Mouse (Mus musculus) lung, postnatal 10 days (tissue): ENCODE data around the gene Birc5.
"Not testable (repeated sequence)": the region's sequence is repeated elsewhere in the genome, so short reads cannot be mapped to it uniquely, and the experiment has no call there.

Source experiments
- DNase-seq: peaks from one replicate; pipeline ENCODE4 v3.0.0; 2021

Birc5 gene

DNA sequence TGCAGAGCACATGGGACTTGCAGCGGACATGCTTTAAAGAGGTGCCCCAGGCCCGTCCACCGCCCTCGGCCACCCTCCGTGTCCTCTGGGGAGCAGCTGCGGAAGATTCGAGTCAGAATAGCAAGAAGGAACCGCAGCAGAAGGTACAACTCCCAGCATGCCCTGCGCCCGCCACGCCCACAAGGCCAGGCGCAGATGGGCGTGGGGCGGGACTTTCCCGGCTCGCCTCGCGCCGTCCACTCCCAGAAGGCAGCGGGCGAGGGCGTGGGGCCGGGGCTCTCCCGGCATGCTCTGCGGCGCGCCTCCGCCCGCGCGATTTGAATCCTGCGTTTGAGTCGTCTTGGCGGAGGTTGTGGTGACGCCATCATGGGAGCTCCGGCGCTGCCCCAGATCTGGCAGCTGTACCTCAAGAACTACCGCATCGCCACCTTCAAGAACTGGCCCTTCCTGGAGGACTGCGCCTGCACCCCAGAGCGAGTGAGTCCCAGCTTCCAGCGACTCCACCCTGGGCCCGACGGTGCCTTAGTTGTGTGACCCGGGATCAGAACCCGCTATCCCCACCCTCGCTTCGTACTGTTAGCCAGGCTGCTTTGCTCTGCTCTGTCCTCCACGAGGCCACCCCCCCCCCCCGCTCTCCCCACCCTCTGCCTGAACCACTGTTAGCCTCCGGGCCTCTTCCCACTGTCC lies at the start of gene Birc5:
TSS of gene Birc5 (plus strand) at position 267 of the 687 bp plus-strand sequence.
- peak; percentile 97 for DNase-seq

GRCm38 (mm10) chr11:117800038-117800437 lies 49.0 kb upstream of the Birc5 start:
- DNase-seq: no peak

DNA sequence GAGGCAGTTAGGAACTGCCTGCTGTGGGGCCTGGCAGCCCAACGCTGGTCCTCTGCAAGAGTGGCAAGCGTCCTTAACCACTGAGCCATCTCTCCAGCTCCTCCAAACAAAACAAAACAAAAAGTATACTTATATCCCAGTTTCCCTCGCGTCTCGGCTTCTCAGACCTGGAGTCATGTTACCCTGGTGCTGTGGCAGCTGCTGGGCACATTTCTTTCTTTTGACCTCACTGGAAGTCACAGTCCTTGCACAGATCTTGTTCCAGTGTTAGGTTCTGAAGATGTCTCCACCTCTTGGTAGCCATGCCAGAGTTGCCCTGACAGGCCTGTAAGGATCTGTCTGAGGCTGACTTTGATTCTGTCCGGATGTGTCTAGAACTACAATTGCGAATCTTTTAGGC lies 47.4 kb upstream of the Birc5 start:
- no peak for DNase-seq

DNA sequence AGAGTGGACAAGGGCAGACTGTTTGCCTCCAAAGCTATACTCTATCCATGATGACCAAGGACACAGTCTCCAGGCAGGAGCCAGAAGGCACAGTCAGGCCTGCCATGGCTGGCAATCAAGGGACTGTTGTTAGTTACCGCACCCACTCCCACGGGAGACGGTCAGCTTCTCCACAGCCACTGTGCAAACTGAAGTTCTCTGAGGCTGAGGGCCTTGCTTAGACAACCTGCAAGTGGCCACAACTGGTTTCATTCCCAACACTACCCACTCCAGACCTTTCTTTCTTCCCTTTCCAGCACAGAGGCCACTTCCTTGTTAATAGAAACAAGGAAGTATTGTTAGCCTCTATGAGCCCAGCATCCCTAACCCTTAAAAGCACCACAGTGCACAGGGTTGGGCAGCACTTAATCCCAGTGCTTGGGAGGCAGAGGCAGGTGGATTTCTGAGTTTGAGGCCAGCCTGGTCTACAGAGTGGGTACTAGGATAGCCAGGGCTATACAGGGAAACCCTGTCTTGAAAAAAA lies 45.8 kb upstream of the Birc5 start:
- no peak for DNase-seq

DNA sequence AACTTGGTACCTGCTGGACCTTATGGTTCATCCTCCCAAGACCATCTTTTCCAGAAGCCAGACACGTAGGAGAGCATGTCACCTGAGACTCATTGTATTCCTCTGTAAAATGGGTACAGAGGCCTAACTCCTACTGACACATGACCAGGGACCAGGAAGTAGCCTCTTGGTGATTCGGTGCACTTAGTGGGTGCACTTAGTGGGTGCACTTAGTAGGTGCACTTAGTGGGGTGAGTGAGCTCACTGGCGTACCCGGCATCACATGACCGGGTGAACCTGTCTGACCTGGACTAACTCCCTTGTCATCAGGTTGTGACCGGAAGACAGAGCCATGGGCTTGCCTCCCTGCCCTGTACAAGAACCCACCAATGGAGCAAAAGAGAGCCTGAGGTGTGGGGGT lies 42.3 kb upstream of the Birc5 start:
- no peak for DNase-seq

GRCm38 (mm10) chr11:117809407-117810311 lies 39.4 kb upstream of the Birc5 start, which contains the start of the genes Gm20708 and Syngr2:
Gene Gm20708 (plus strand): TSS chr11:117809668.
Gene Syngr2 (plus strand): TSS chr11:117809668.
- DNase-seq: peak; percentile 84

DNA sequence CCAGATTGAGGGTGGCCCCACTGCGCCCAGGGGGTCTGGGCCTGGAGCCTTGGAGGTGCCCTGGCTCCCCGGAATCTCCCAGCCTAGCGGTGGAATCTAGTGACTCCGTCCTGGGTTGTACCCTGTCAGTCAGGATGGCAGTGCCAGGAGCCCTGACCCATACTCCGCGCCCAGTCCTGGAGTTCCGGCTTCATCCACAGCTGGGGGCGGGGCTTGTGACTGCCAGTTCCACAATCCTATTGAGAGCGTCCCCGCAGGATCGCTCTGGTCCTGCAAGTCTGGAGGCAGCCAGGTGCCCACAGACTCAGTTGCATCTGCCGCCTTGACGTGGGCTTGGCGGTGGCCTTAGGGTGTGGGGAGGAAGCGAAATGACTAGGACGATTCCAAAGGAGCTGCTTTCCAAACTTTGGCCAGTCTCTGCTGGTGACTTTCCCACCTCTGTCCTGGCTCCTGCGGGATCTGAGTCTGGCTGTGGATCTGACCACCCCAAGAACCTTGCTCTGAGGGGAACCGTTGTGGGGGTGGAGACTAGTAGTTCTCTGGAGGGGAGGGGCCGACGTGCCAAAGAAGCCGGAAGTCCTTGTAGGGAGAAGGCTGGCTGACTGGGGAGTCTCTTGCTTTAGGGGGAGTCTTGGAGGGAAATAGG lies 38.5 kb upstream of the Birc5 start:
- DNase-seq: peak; percentile 94

GRCm38 (mm10) chr11:117813867-117814266 lies 35.2 kb upstream of the Birc5 start:
- no peak for DNase-seq

- no peak for DNase-seq
Measured at GRCm38 (mm10) chr11:117814704-117815366, 34.2 kb upstream of the Birc5 start.

- not testable (repeated sequence) for DNase-seq
Measured at GRCm38 (mm10) chr11:117815850-117816249, 33.2 kb upstream of the Birc5 start.

DNA sequence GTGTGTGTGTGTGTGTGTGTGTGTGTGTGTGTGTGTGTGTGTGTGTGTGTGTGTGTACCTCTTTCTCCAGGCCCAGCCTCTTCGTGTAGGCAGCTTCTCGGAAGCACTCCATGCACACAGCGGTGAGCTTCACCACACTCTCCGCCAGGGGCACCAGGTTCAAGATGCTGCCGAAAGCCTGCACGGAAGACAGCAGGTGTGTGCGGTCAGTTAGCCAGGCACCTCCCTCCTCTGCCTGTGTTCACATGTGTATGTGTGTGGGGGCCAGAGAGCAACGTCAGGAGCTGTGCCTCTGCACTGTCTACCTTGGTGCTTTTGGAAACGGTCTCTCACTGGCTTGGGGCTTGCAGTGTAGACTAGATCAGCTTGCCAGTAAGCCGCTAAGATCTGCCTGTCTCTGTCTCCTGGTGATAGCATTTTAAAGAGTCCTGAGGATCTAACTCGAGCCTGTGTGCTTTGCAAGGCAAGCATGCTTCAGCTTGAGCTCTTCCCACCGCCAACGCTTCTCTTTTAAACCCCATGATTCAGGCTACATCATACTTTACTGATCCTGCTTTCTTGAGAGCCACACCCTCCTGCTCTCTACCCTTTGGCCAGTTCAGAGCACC lies 32.6 kb upstream of the Birc5 start:
- no peak for DNase-seq

DNA sequence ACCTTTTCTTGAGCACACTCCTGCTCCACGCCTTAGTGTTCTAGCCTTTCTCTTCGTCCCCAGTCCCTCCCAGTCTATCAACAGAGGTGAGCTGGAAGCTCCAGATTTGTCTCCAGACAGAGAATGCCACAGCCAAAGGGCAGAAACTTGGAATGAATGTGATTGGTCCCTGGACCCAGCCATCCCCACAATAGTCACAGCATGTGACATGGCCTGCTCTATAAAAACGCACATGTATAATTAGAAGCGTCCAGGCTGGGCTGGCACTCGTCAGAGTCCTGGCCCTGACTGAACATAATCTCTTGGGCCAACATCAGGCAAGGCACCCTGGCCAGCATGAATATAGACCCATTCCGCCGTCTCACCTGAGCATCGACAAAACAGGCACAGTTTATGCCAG lies 30.0 kb upstream of the Birc5 start:
- DNase-seq: no peak

GRCm38 (mm10) chr11:117820173-117820572 lies 28.9 kb upstream of the Birc5 start:
- no peak for DNase-seq

- no peak for DNase-seq
Measured at GRCm38 (mm10) chr11:117821868-117822267, 27.2 kb upstream of the Birc5 start.

- DNase-seq: peak; percentile 72
Measured at GRCm38 (mm10) chr11:117822728-117823241, 26.3 kb upstream of the Birc5 start.

DNA sequence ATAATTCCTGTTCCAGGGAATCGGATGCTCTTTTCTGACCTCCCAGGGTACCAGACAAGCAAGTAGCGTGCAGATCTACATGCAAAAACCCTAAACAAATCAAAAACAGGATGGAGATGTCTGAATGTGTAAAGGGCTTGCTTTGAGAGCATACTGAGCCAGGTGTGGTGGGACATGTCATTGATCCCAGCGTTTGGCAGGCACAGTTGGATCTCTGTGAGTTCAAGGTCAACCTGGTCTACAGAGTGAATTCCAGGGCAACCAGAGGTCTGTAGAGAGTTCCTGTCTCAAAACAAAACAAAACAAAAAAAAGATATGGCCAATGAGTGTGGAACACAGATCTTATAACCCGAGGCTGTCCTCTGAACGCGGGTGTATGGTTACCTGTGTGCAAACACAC lies 25.6 kb upstream of the Birc5 start:
- DNase-seq: no peak

DNA sequence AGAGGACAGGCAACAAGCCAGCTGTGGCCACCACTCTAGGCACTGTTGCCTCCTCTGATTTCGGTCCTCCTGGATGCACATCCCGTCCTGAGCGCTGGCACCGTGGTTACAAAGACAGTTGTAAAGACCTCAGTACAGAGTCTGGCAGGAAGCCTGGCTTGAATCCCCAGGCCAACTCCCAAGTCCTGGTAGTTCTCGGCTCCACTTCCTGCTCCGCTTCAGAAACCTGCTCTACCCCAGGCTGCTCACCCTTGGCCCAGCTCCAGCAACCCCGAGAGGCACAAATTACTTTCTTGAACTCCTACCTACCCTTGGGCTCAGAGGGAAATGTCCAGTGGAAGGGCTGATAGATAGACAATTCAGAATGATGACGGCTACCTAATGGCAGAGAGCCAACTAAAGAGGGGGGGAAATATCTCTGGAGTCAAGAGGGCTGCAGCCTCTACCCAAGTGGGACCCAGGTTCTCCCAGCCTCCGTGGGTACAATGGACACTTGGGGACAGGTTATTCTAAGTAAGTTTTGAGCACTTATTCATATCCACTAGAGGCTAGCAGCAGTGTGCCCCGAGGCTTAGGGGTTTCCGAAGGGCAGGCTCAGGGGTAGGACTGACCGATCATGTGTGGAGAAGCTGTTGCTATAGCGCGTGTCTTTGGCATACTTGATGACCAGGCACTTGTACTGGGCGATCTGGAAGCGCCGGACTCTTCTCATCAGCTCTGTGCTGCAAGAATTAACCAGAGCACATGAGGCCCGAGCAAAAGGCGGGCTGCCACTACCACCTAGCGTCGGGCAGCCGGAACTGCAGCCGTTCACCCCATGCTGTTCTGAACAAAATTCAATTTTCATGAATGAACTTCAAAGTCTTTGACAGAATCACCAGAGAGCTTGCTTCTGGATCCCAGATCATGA lies 24.7 kb upstream of the Birc5 start:
- peak; percentile 88 for DNase-seq

GRCm38 (mm10) chr11:117825333-117826101 lies 23.5 kb upstream of the Birc5 start, which contains the start of the genes Afmid and Tk1:
Gene Afmid (plus strand): TSS chr11:117825924.
Gene Tk1 (minus strand): TSS chr11:117826092.
- peak; percentile 87 for DNase-seq

- DNase-seq: no peak
Measured at GRCm38 (mm10) chr11:117826164-117826563, 22.9 kb upstream of the Birc5 start.

DNA sequence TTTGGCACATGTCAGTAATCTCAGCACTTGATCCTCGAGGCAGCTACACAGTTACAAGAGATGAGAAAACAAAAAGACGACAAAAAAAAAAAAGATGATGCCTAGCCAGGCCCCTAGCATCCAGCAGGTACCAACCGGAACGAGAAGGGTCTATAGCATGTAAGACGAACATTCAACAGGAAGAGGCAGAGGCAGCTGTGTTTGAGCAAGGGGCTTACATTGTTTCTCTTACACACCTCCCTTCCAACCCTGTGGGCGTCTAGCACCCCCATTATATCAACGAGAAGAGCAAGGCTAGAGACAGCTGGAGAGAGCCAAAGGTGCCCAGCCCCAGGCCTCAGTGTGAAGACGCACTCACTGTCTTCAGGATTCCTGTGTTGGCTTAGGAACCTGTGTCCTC lies 22.1 kb upstream of the Birc5 start:
- DNase-seq: no peak
